Mouse (Mus musculus) heart, embryonic 14.5 days (tissue): Measurements from ENCODE around the gene Zfp526. TPM values are rescaled to one million over a fixed set of nuclear protein-coding genes. Genes with fewer than 3 reads are reported as not detected.

Experiments
- ATAC-seq: fragments of 200-750 bp; cut with Nextera tagmentation; 2 replicates; pipeline ENCODE4 v1.8.0; 2017; ENCODE audit warnings: low read depth, moderate TSS enrichment; ENCODE audit not compliant: insufficient number of reproducible peaks, insufficient read depth, low FRiP score
- H3K27ac ChIP-seq, 2 experiments: fragments of 200-500 bp in 1 of 2; fragments of 300-500 bp in 1 of 2; sonication (generic) in 1 of 2; replicated peaks in 1 of 2; 2 replicates each; pipeline ENCODE4 v1.5.1; 2012 to 2014; ENCODE audit warnings: low read depth in 2 of 2, low read length in 2 of 2, control low read depth in 1 of 2, mild to moderate bottlenecking in 1 of 2, mixed read lengths in 1 of 2; ENCODE audit not compliant: control insufficient read depth in 1 of 2, insufficient read depth in 1 of 2
- H3K27me3 ChIP-seq: fragments of 300-500 bp; sonication (generic); 2 replicates; pipeline ENCODE4 v1.6.1; 2014; ENCODE audit warnings: mild to moderate bottlenecking, low read length, control low read depth; ENCODE audit not compliant: control insufficient read depth, insufficient read depth
- H3K36me3 ChIP-seq: fragments of 300-500 bp; sonication (generic); 2 replicates; pipeline ENCODE4 v1.6.1; 2014; ENCODE audit warnings: mild to moderate bottlenecking, control low read depth, low read length, mixed read lengths; ENCODE audit not compliant: control insufficient read depth, insufficient read depth
- H3K4me1 ChIP-seq, 2 experiments: fragments of 200-500 bp in 1 of 2; fragments of 300-500 bp in 1 of 2; sonication (generic) in 1 of 2; 2 replicates each; pipeline ENCODE4 v1.6.1; 2012 to 2014; ENCODE audit warnings: low read length in 2 of 2, control low read depth in 1 of 2, mixed read lengths in 1 of 2; ENCODE audit not compliant: control insufficient read depth in 2 of 2, insufficient read depth in 2 of 2
- H3K4me2 ChIP-seq: fragments of 300-500 bp; sonication (generic); 2 replicates; pipeline ENCODE4 v1.6.1; 2014; ENCODE audit warnings: mild to moderate bottlenecking, low read length
- H3K4me3 ChIP-seq, 2 experiments: fragments of 200-500 bp in 1 of 2; fragments of 300-500 bp in 1 of 2; sonication (generic) in 1 of 2; 2 replicates each; pipeline ENCODE4 v1.5.1; 2012 to 2014; ENCODE audit warnings: low read length in 2 of 2, mild to moderate bottlenecking in 2 of 2, control low read depth in 1 of 2, low read depth in 1 of 2, moderate library complexity in 1 of 2; ENCODE audit not compliant: control insufficient read depth in 1 of 2, insufficient read depth in 1 of 2
- H3K9ac ChIP-seq: fragments of 300-500 bp; sonication (generic); 2 replicates; pipeline ENCODE4 v1.6.1; 2014; ENCODE audit warnings: mild to moderate bottlenecking, low read length
- H3K9me3 ChIP-seq: fragments of 300-500 bp; sonication (generic); 2 replicates; pipeline ENCODE4 v1.6.1; 2016; ENCODE audit warnings: low read length, control low read depth; ENCODE audit not compliant: control insufficient read depth
- WGBS: fragments of 180-500 bp; shearing (Covaris S2); extraction: QIAGEN DNeasy Blood & Tissue Kit; methylation state at CpG from one replicate; pipeline ENCODE4 v1.1.7; 2014; 5-methylcytosine and 5-hydroxymethylcytosine counted together
- polyA plus RNA-seq: library from polyadenylated mRNA; unstranded; fragments of >200 nt; fragmentation: Nextera tagmentation; extraction: Ambion mirVana; gene quantifications from 2 replicates; pipeline ENCODE4 v1.2.1, GENCODE M21; 2014

Gene Zfp526
- polyA plus RNA-seq, 1 experiment from 2014 or later: 2.3 TPM

DNA sequence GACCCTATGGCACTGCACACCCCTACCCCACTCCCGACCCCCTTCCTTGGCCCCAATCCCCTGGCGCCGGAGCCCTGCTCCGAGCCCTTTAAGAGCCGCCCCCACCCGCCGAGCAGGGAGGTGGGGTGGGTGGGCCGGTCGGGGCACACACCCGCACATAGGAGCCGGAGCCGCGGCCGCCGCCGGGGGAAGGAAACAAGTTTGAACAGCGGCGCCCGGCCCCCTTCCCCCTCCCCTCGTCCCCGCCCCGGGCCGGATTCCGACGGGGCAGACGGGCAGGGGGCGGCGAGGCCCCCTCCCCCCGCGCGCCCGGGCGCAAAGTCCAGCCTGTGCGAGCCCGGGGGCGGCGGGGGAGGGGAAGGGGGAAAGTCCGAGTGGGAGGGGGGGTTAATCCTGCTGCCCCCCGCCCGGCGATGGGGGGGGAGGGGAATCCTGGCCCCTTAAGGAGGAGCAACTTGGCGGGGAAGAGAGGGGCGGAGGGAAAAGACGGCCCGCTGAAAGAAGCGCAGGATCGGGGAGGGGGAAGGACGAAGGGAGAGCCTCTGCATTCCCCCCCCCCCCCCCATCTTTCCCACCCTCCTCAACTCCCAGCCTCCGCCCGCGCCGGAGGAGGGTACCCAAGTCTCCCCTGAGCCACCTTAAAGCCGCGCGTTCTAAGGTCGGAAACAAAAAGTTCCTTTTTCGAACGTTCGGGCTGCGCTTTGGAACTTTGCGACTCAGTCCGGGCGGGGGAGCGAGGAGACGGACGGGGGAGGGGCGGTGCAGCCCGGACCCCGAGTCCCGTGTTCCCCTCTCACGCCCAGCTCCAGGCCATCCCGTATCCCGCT is 28.3 kb downstream of the Zfp526 start:
- H3K27ac ChIP-seq: peak overlapping the region; percentile 97 to 98
- H3K9ac ChIP-seq: peak overlapping the region; percentile 99
- WGBS: under 1% methylated on average over 37 of the region's 73 CpGs
- H3K4me1 ChIP-seq: peaks cover 23 to 43% of the 10 kb centered on the region in 2 experiments
- no peaks in the 10 kb centered on the region for H3K9me3 ChIP-seq
- peaks cover 19% of the 10 kb centered on the region for H3K36me3 ChIP-seq
- peak overlapping the region; percentile 87 to 100 for H3K4me3 ChIP-seq
- H3K4me2 ChIP-seq: peak overlapping the region; percentile 97
- no peaks in the 10 kb centered on the region for H3K27me3 ChIP-seq
- ATAC-seq: peak; percentile 51

DNA sequence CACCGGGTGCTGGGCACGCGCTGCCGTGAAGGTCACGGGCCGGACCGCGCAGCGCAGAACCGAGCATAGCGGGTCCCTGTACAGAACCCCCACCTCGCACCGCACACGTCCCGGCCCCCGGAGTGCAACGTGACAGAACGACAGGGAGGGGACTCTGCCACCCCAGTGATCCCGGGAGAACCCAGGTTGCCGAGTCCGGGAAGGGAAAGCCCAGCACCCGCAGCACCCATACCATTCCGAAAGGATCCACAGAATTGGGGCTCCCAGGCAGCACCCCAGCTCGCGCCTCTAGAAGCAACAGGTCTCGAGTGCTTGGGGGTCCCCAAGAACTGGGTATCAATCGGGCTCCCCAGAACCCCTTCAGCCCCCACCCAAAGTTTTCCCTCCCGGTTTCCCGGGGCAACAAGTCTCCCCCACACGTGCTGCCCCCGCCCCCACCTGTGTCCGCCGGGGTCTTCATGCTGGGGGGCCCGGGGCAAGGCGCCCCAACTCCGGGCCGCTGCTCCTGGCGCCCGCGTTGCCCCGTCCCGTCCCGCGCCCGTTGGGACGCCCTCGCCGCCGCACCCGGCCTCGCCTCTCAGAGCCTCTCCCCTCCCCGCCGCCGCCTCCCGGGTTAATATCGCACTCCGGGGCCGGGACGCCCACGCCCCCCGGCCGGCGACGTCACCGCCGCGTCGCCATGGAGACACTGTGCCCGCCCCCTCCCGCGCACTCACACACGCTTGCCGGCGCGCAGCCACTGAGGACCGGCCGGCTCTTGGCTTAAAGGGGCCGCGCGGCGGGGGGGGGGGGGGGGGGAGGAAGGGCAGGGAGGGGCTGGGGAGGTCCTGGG is 29.1 kb downstream of the Zfp526 start, which contains the start of gene Erf:
Gene Erf (minus strand): TSS at position 621 of the 832 bp plus-strand sequence.
- peak; percentile 75 for ATAC-seq
- Histone ChIP-seq H3K36me3 (peaks cover 11% of the 10 kb centered on the region), H3K4me3 (peak within 1 kb of the TSS; percentile 87 to 100), H3K4me2 (peak within 1 kb of the TSS; percentile 97), H3K27ac (peak within 1 kb of the TSS; percentile 88 to 98), H3K9ac (peak within 1 kb of the TSS; percentile 99), H3K27me3 (no peaks in the 10 kb centered on the region), H3K9me3 (no peaks in the 10 kb centered on the region), H3K4me1 (peaks cover 23 to 37% of the 10 kb centered on the region in 2 experiments)
- WGBS: under 1% methylated on average over 61 of the region's 81 CpGs

DNA sequence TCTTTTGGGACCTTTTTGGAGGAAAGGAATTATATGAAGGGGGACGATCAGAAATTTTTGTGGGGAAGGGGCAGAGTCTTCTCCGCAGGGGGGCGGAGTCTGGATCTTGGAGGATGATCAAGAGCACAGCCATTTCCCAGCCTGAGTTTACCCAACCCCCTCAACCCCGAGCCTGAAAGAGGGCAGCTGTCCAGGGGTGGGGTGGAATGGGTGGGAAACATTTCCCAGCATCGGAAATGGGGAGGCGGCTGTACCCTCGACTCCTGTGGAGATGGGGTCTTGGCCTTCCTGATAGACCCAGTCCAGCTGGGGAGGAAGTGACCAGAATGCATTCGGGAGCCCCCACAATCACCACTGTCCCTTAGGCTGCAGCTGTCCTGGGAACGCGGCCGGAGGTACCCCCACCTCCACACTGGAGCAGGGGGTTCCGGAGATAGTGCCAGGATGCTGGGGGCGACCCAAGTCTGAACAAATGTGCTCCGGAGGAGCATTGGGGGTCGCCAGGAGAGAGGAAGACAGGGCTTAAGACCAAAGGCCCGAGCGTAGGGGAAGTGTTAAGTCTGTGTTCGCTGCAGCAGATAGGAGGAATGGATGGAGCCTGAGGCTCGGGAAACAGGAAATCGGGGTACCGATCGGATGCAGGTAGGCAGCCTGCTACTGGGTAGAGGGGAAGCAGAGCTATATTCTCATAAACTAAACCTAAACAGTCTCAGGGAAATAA is 30.0 kb downstream of the Zfp526 start:
- Histone ChIP-seq H3K4me3 (peak overlapping the region; percentile 43 to 100), H3K4me2 (peak overlapping the region; percentile 97), H3K27me3 (no peaks in the 10 kb centered on the region), H3K9me3 (no peaks in the 10 kb centered on the region), H3K36me3 (peaks cover 3% of the 10 kb centered on the region; the same call in 1 of the 2 replicates), H3K4me1 (peaks cover 17 to 28% of the 10 kb centered on the region in 2 experiments), H3K27ac (peak overlapping the region; percentile 82 to 98), H3K9ac (peak overlapping the region; percentile 99)
- WGBS: 4% methylated on average over 22 of the region's 22 CpGs
- ATAC-seq: peak; percentile 19; the same call in 1 of the 2 replicates

DNA sequence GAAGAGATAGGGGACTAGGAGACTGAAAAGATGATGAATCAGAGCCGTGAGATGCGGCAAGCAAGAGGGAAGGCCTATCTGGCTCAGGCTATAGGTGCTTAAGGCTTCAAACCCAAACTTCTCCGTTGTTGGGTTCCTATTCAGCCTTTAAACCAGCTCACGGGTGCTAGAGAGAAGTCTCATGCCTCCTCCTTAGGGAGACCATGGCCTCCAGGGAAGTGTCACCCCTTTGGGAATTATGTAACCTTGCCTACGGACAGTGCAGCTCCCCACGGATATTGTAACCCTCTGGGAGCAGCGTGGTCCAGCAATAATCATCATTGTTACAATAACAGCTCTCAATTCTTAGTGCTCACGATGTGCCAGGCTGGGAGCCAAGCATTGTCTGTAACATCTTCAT is 30.6 kb downstream of the Zfp526 start:
- no peak for ATAC-seq
- Histone ChIP-seq H3K9ac (peak overlapping the region; percentile 99), H3K4me3 (peak overlapping the region; percentile 43 to 100), H3K4me1 (peaks cover 11 to 22% of the 10 kb centered on the region in 2 experiments), H3K27me3 (no peaks in the 10 kb centered on the region), H3K27ac (peak overlapping the region; percentile 82 to 98), H3K36me3 (peaks cover 3% of the 10 kb centered on the region; the same call in 1 of the 2 replicates), H3K9me3 (no peaks in the 10 kb centered on the region), H3K4me2 (peak overlapping the region; percentile 97)
- WGBS: 27% methylated on average over 8 of the region's 8 CpGs

DNA sequence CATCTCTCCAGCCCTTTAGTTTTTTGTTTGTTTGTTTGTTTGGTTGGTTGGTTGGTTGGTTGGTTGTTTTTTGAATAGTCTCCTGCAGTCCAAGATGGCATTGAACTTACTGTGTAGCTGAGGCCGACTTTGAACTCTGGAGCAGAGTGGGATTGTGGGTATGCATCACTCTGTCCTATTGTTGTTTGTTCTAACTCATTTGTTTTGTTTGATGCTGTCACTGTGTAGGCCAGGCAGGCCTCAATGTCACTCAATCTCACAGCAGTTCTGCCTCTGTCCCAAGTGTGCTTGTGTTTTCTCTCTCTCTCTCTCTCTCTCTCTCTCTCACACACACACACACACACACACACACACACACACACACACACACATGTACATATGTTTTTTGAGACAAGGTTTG is 40.7 kb downstream of the Zfp526 start:
- Histone ChIP-seq H3K27me3 (no peaks in the 10 kb centered on the region), H3K9me3 (no peaks in the 10 kb centered on the region), H3K9ac (no peak overlapping the region), H3K4me3 (no peak overlapping the region), H3K4me1 (peaks cover under 1 to 6% of the 10 kb centered on the region in 2 experiments), H3K4me2 (no peak overlapping the region), H3K27ac (no peak overlapping the region), H3K36me3 (no peaks in the 10 kb centered on the region)
- 68% methylated on average over 1 of the region's 1 CpGs for WGBS
- ATAC-seq: no peak

DNA sequence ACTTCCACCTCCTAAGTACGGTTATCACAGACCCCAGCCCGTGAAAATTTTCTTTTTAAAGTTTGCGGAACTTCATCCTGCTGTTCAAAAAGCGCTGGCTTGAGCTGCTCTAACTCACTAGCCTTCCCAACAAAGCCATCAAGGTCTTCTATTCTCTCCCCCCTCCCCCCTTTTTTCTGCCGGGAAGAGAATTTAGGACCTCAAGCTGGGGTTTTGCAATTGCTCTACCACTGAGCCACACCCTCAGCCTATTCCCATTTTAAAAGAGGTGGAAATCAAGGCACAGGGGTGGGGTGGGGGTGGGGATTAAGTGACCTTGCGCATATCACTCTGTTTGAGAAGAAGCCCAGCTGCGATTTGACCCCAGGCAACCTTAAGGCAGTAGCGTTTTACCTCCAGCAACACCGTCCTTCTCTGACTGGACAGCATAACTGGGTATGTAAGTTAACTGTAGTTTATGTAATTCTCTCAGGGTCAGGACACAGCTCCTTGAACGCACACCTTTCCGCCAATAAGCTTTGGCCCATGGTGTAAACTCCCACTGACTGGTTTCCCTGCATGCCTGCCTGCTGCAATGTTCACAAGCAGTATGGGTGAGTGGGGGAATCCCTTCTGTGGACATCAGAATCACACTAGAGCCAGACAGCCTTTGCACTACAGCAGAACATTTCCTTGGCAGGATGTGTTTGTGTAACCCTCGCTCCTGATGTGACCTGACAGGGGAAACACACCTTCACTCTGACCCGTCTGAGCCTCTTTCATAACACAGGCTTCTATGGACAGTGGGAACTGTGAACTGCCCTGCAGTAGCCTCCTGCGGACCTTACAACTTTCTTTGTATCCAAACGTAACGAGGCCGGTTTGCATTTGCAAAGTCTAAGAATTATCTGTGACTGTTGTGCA is 43.0 kb downstream of the Zfp526 start:
- H3K27me3 ChIP-seq: no peaks in the 10 kb centered on the region
- H3K36me3 ChIP-seq: no peaks in the 10 kb centered on the region
- H3K4me2 ChIP-seq: no peak overlapping the region
- no peak overlapping the region for H3K27ac ChIP-seq
- peaks cover 8 to 14% of the 10 kb centered on the region in 2 experiments for H3K4me1 ChIP-seq
- WGBS: 39% methylated on average over 17 of the region's 17 CpGs
- ATAC-seq: no peak
- no peaks in the 10 kb centered on the region for H3K9me3 ChIP-seq
- H3K9ac ChIP-seq: no peak overlapping the region
- H3K4me3 ChIP-seq: no peak overlapping the region
